Comparison of ENCODE assay signal across 10 mouse cellular contexts in the genomic region with DNA sequence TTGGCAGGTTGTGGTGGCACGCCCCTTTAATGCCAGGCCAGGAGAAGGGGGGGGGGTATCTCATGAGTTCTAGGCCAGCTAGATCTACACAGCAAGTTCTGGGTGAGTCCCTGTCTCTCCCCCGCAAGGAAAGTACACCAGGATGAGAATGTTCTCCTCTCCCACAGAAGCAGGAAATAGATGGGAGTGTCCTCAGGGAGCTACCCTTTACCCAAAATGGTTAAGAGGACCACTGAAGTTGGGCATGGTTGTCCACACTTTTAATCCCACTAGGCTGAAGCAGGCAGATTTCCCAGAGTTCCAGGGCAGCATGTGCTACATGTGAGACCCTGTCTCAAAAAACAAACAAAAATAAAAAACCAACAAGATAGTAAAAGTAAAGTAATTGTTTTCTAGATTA. TPM values are rescaled to one million over a fixed set of nuclear protein-coding genes. Genes with fewer than 3 reads are reported as not detected.
DNase-seq lines count a peak whose midpoint lies in the region; ATAC-seq and TF ChIP-seq lines count a peak whose summit lies in the region.
"Had no signal": no experiment of that assay in that cellular context is flagged by ENCODE, and none has a peak within 500 bp of the region (broad histone marks: within the 10 kb centered on the region; RNA-seq: fewer than 3 reads in every experiment).

No protein-coding gene starts in this region.

- no peak for TF ChIP-seq CTCF in E14TG2a.4 (conservative IDR thresholded peaks at IDR 0.05; ENCODE audit: low read length)
- no peak for TF ChIP-seq CTCF in forebrain, postnatal 0 days (IDR thresholded peaks at IDR 0.05; ENCODE audit: low read depth)

- intact Hi-C loops in heart, postnatal 14 days (cut with DNase I): loop anchor here (2.0 kb wide), 1 partner anchor 21 kb away; no protein-coding TSS in a partner anchor
- intact Hi-C loops in left cerebral cortex, postnatal 25 days (cut with DNase I): no loop called here
- intact Hi-C loops in left cerebral cortex, postnatal 14 days (cut with DNase I): no loop called here

- peak; percentile 63 for DNase-seq in heart, adult 11 months
- DNase-seq in heart, postnatal 14 days: no peak
- no peak for DNase-seq in forebrain, postnatal 0 days
- DNase-seq in liver, embryonic 11.5 days (ENCODE audit: low spot score): no peak
- no peak for DNase-seq in left cerebral cortex, postnatal 25 days (ENCODE audit: low spot score in 2 of 2)
- no peak for DNase-seq in layer of hippocampus, adult 8-10 months (ENCODE audit: low spot score in 2 of 2)
- no peak for DNase-seq in left cerebral cortex, postnatal 14 days (ENCODE audit: low spot score in 2 of 2)

- peaks cover 16% of the 10 kb centered on the region for H3K36me3 ChIP-seq in E14TG2a.4 (ENCODE audit: insufficient read depth, low read length)
- no peaks in the 10 kb centered on the region for H3K36me3 ChIP-seq in forebrain, postnatal 0 days (ENCODE audit: insufficient read depth)
- no peaks in the 10 kb centered on the region; the same call in 1 of the 2 replicates for H3K36me3 ChIP-seq in liver, embryonic 11.5 days (ENCODE audit: control insufficient read depth, insufficient read depth, low read length)

- peaks cover 42% of the 10 kb centered on the region for H3K4me1 ChIP-seq in E14TG2a.4 (replicated peaks; ENCODE audit: low read depth, low read length)
- H3K4me1 ChIP-seq in forebrain, postnatal 0 days (ENCODE audit: insufficient read depth): peaks cover 8% of the 10 kb centered on the region
- peaks cover 9% of the 10 kb centered on the region for H3K4me1 ChIP-seq in liver, embryonic 11.5 days (replicated peaks; ENCODE audit: control insufficient read depth, insufficient read depth, low read length)

- H3K4me3 ChIP-seq in E14TG2a.4 (replicated peaks; ENCODE audit: low read length): peak overlapping the region; percentile 98
- peak overlapping the region; percentile 90; the same call in 1 of the 2 replicates for H3K4me3 ChIP-seq in forebrain, postnatal 0 days (ENCODE audit: low read depth, low read length)
- H3K4me3 ChIP-seq in liver, embryonic 11.5 days (ENCODE audit: low read depth, low read length): peak overlapping the region; percentile 84

- no peak for ATAC-seq in forebrain, postnatal 0 days
- no peak for ATAC-seq in liver, embryonic 11.5 days (replicated peaks; ENCODE audit: low FRiP score)

- no peaks in the 10 kb centered on the region for H3K27me3 ChIP-seq in E14TG2a.4 (ENCODE audit: insufficient read depth, low read length)
- no peaks in the 10 kb centered on the region for H3K27me3 ChIP-seq in forebrain, postnatal 0 days (ENCODE audit: insufficient read depth, low read length)
- H3K27me3 ChIP-seq in liver, embryonic 11.5 days (replicated peaks; ENCODE audit: control insufficient read depth, insufficient read depth, low read length): no peaks in the 10 kb centered on the region
- H3K27me3 ChIP-seq: Patski had no signal

- WGBS in forebrain, postnatal 0 days: 92% methylated on average over 2 of the region's 2 CpGs
- WGBS in liver, embryonic 11.5 days: 75% methylated on average over 2 of the region's 2 CpGs

- H3K4me2 ChIP-seq in forebrain, postnatal 0 days (ENCODE audit: low read depth): peak overlapping the region; percentile 46; the same call in 1 of the 2 replicates
- peak overlapping the region; percentile 76 for H3K4me2 ChIP-seq in liver, embryonic 11.5 days

- peak overlapping the region; percentile 98; the same call in 1 of the 2 replicates for H3K27ac ChIP-seq in forebrain, postnatal 0 days (ENCODE audit: low read depth, low read length)
- no peak overlapping the region for H3K27ac ChIP-seq in liver, embryonic 11.5 days (ENCODE audit: low read depth, low read length)

- no peak overlapping the region for H3K9ac ChIP-seq in forebrain, postnatal 0 days
- no peak overlapping the region for H3K9ac ChIP-seq in liver, embryonic 11.5 days (ENCODE audit: low read depth, low read length)

- no peaks in the 10 kb centered on the region for H3K9me3 ChIP-seq in E14TG2a.4 (ENCODE audit: low read length)
- no peaks in the 10 kb centered on the region for H3K9me3 ChIP-seq in forebrain, postnatal 0 days (ENCODE audit: low read length)
- no peaks in the 10 kb centered on the region for H3K9me3 ChIP-seq in liver, embryonic 11.5 days (ENCODE audit: control insufficient read depth, low read length)

RNA-seq across cellular contexts. Expression of a gene that starts 0.8 kb away (rescaled TPM):
- total RNA-seq in heart, postnatal 14 days (2021): 100 to 1,000 TPM; 413 to 418 TPM
- total RNA-seq in forebrain, postnatal 0 days (2014; rRNA removed): 330 and 341 TPM in 2 replicates
- 269 and 315 TPM in 2 replicates for polyA plus RNA-seq in forebrain, postnatal 0 days (2015; fragmentation: Nextera tagmentation; extraction: Ambion mirVana)
- polyA plus RNA-seq in liver, embryonic 11.5 days (2014; fragmentation: Nextera tagmentation; extraction: Ambion mirVana): 254 and 288 TPM in 2 replicates
- total RNA-seq in left cerebral cortex, postnatal 25 days (2021): 100 to 1,000 TPM; 235 to 238 TPM
- total RNA-seq in layer of hippocampus, adult 8-10 months (2022): 100 to 1,000 TPM; 239 to 259 (median 251) TPM
- 100 to 1,000 TPM; 247 to 252 TPM for total RNA-seq in left cerebral cortex, postnatal 14 days (2021)

RNA-seq across cellular contexts. Expression of a gene that starts 24.0 kb away (rescaled TPM):
- 10 to 100 TPM; 87.8 to 90.9 TPM for total RNA-seq in heart, postnatal 14 days (2021)
- 25.9 and 29.6 TPM in 2 replicates for total RNA-seq in forebrain, postnatal 0 days (2014; rRNA removed)
- polyA plus RNA-seq in forebrain, postnatal 0 days (2015; fragmentation: Nextera tagmentation; extraction: Ambion mirVana): 43.0 and 48.2 TPM in 2 replicates
- polyA plus RNA-seq in liver, embryonic 11.5 days (2014; fragmentation: Nextera tagmentation; extraction: Ambion mirVana): 40.5 and 42.9 TPM in 2 replicates
- 10 to 100 TPM; 73.7 to 74.8 TPM for total RNA-seq in left cerebral cortex, postnatal 25 days (2021)
- 10 to 100 TPM; 51.7 to 68.7 (median 67.0) TPM for total RNA-seq in layer of hippocampus, adult 8-10 months (2022)
- 10 to 100 TPM; 83.8 to 86.8 TPM for total RNA-seq in left cerebral cortex, postnatal 14 days (2021)

RNA-seq across cellular contexts. Expression of a gene that starts 38.6 kb away (rescaled TPM):
- 10 to 100 TPM; 67.0 to 87.2 TPM for total RNA-seq in heart, postnatal 14 days (2021)
- 71.8 and 78.2 TPM in 2 replicates for total RNA-seq in forebrain, postnatal 0 days (2014; rRNA removed)
- polyA plus RNA-seq in forebrain, postnatal 0 days (2015; fragmentation: Nextera tagmentation; extraction: Ambion mirVana): 74.2 and 81.9 TPM in 2 replicates
- polyA plus RNA-seq in liver, embryonic 11.5 days (2014; fragmentation: Nextera tagmentation; extraction: Ambion mirVana): 102 and 112 TPM in 2 replicates
- 10 to 100 TPM; 83.6 to 83.8 TPM for total RNA-seq in left cerebral cortex, postnatal 25 days (2021)
- 10 to 100 TPM; 61.6 to 82.7 (median 65.9) TPM for total RNA-seq in layer of hippocampus, adult 8-10 months (2022)
- 100 to 1,000 TPM; 114 to 125 TPM for total RNA-seq in left cerebral cortex, postnatal 14 days (2021)

RNA-seq across cellular contexts. Expression of a gene that starts 54.4 kb away (rescaled TPM):
- not detected for total RNA-seq in heart, postnatal 14 days (2021)
- total RNA-seq in forebrain, postnatal 0 days (2014; rRNA removed): not detected in 2 replicates
- not detected in 2 replicates for polyA plus RNA-seq in forebrain, postnatal 0 days (2015; fragmentation: Nextera tagmentation; extraction: Ambion mirVana)
- polyA plus RNA-seq in liver, embryonic 11.5 days (2014; fragmentation: Nextera tagmentation; extraction: Ambion mirVana): 0.40 and 0.53 TPM in 2 replicates
- not detected for total RNA-seq in left cerebral cortex, postnatal 25 days (2021)
- total RNA-seq in layer of hippocampus, adult 8-10 months (2022): not detected
- total RNA-seq in left cerebral cortex, postnatal 14 days (2021): not detected

RNA-seq across cellular contexts. Expression of a gene that starts 55.5 kb away (rescaled TPM):
- under 1 TPM in 1 of 2 experiments, not detected in 1; 0.15 TPM for total RNA-seq in heart, postnatal 14 days (2021)
- total RNA-seq in forebrain, postnatal 0 days (2014; rRNA removed): 0.52 TPM in 1 of 2 replicates, not detected in the other
- 0.05 and 0.17 TPM in 2 replicates for polyA plus RNA-seq in forebrain, postnatal 0 days (2015; fragmentation: Nextera tagmentation; extraction: Ambion mirVana)
- 18.3 and 21.9 TPM in 2 replicates for polyA plus RNA-seq in liver, embryonic 11.5 days (2014; fragmentation: Nextera tagmentation; extraction: Ambion mirVana)
- not detected for total RNA-seq in left cerebral cortex, postnatal 25 days (2021)
- total RNA-seq in layer of hippocampus, adult 8-10 months (2022): not detected
- not detected for total RNA-seq in left cerebral cortex, postnatal 14 days (2021)
- total RNA-seq: gastrocnemius, postnatal 25 days had no signal
